ENCODE assay signal across 8 mouse cellular contexts in genomic region chr11:88552987-88553386, GRCm38 (mm10).
A peak's percentile ranks its signal among the peaks of the same experiment; 100 is the strongest.
DNase-seq lines count a peak whose midpoint lies in the region; ATAC-seq lines count a peak whose summit lies in the region.

No protein-coding gene starts in this region.

- no peaks in the 10 kb centered on the region for H3K9me3 ChIP-seq in forebrain, embryonic 12.5 days
- H3K9me3 ChIP-seq in heart, embryonic 16.5 days (replicated peaks; ENCODE audit: control insufficient read depth, low read length): no peaks in the 10 kb centered on the region
- no peaks in the 10 kb centered on the region for H3K9me3 ChIP-seq in liver, embryonic 13.5 days (replicated peaks)
- H3K9me3 ChIP-seq in neural tube, embryonic 14.5 days (ENCODE audit: control insufficient read depth, low read length): no peaks in the 10 kb centered on the region

- peak; percentile 43 to 45 for DNase-seq in B cell, adult 2 months
- peak; percentile 81 to 87 for DNase-seq in adrenal gland, postnatal 36 days
- DNase-seq in kidney, postnatal 25 days: peak; percentile 86 to 89
- peak; percentile 33 for DNase-seq in liver, embryonic 13.5 days
- DNase-seq in testis, postnatal 14 days (ENCODE audit: low spot score): peak; percentile 43

- 0 out of 2 replicates have a peak overlapping the region, but pooled peaks have one; percentile 21 for H3K9ac ChIP-seq in forebrain, embryonic 12.5 days
- H3K9ac ChIP-seq in heart, embryonic 16.5 days (ENCODE audit: low read length): peak overlapping the region; percentile 37; the same call in 1 of the 2 replicates
- H3K9ac ChIP-seq in liver, embryonic 13.5 days: peak overlapping the region; percentile 38
- no peak overlapping the region for H3K9ac ChIP-seq in neural tube, embryonic 14.5 days (replicated peaks; ENCODE audit: low read depth, low read length)

- H3K4me3 ChIP-seq in forebrain, embryonic 12.5 days (replicated peaks): no peak overlapping the region
- H3K4me3 ChIP-seq in heart, embryonic 16.5 days (ENCODE audit: low read length): no peak overlapping the region
- H3K4me3 ChIP-seq in liver, embryonic 13.5 days (replicated peaks): no peak overlapping the region
- H3K4me3 ChIP-seq in neural tube, embryonic 14.5 days (ENCODE audit: low read depth, low read length): no peak overlapping the region

- ATAC-seq in forebrain, embryonic 12.5 days (ENCODE audit: low FRiP score): no peak; the same call in 1 of the 2 replicates
- 0 out of 2 replicates have a peak, but pooled peaks have one; percentile 11 for ATAC-seq in heart, embryonic 16.5 days (replicated peaks; ENCODE audit: extremely low read depth, insufficient read depth, low FRiP score)
- 0 out of 2 replicates have a peak, but pooled peaks have one; percentile 16 for ATAC-seq in liver, embryonic 13.5 days (ENCODE audit: low read depth)
- ATAC-seq in neural tube, embryonic 14.5 days (ENCODE audit: low read depth): no peak

- H3K4me1 ChIP-seq in forebrain, embryonic 12.5 days: peaks cover 96% of the 10 kb centered on the region
- peaks cover 95% of the 10 kb centered on the region for H3K4me1 ChIP-seq in heart, embryonic 16.5 days (ENCODE audit: control insufficient read depth, insufficient read depth, low read length)
- H3K4me1 ChIP-seq in liver, embryonic 13.5 days (replicated peaks): peaks cover 79% of the 10 kb centered on the region
- peaks cover 69% of the 10 kb centered on the region for H3K4me1 ChIP-seq in neural tube, embryonic 14.5 days (ENCODE audit: control insufficient read depth, insufficient read depth, low read length)

- WGBS in forebrain, embryonic 12.5 days: 12% methylated on average over 8 of the region's 8 CpGs
- 21% methylated on average over 8 of the region's 8 CpGs for WGBS in heart, embryonic 16.5 days
- WGBS in liver, embryonic 13.5 days (ENCODE audit: insufficient replicate concordance): 61% methylated on average over 8 of the region's 8 CpGs
- 21% methylated on average over 8 of the region's 8 CpGs for WGBS in neural tube, embryonic 14.5 days

- H3K27ac ChIP-seq in forebrain, embryonic 12.5 days: peak overlapping the region; percentile 65
- peak overlapping the region; percentile 87 for H3K27ac ChIP-seq in heart, embryonic 16.5 days (ENCODE audit: low read length)
- peak overlapping the region; percentile 78 for H3K27ac ChIP-seq in liver, embryonic 13.5 days
- peak overlapping the region; percentile 44; the same call in 1 of the 2 replicates for H3K27ac ChIP-seq in neural tube, embryonic 14.5 days (ENCODE audit: low read depth, low read length)

- H3K36me3 ChIP-seq in forebrain, embryonic 12.5 days (replicated peaks): no peaks in the 10 kb centered on the region
- H3K36me3 ChIP-seq in heart, embryonic 16.5 days (ENCODE audit: control insufficient read depth, insufficient read depth): no peaks in the 10 kb centered on the region
- H3K36me3 ChIP-seq in liver, embryonic 13.5 days: no peaks in the 10 kb centered on the region
- H3K36me3 ChIP-seq in neural tube, embryonic 14.5 days (ENCODE audit: control insufficient read depth, insufficient read depth, low read length): no peaks in the 10 kb centered on the region

- H3K27me3 ChIP-seq in forebrain, embryonic 12.5 days: no peaks in the 10 kb centered on the region
- H3K27me3 ChIP-seq in heart, embryonic 16.5 days (ENCODE audit: control insufficient read depth, insufficient read depth, low read length): no peaks in the 10 kb centered on the region
- H3K27me3 ChIP-seq in liver, embryonic 13.5 days: no peaks in the 10 kb centered on the region
- H3K27me3 ChIP-seq in neural tube, embryonic 14.5 days (ENCODE audit: control insufficient read depth, insufficient read depth, low read length): no peaks in the 10 kb centered on the region

- no peak overlapping the region for H3K4me2 ChIP-seq in forebrain, embryonic 12.5 days
- H3K4me2 ChIP-seq in heart, embryonic 16.5 days (ENCODE audit: low read depth, low read length): no peak overlapping the region
- H3K4me2 ChIP-seq in liver, embryonic 13.5 days: peak overlapping the region; percentile 5; the same call in 1 of the 2 replicates
- H3K4me2 ChIP-seq in neural tube, embryonic 14.5 days (ENCODE audit: low read depth, low read length): no peak overlapping the region

Comparison
In these comparisons a context has a peak if more than half of its experiments do, and no peak if none do; other contexts are left out.
1. DNase-seq: peak in every context shown above with its lines; median percentile 88 in kidney, postnatal 25 days; 84 in adrenal gland, postnatal 36 days; 44 in B cell, adult 2 months; 43 in testis, postnatal 14 days; 33 in liver, embryonic 13.5 days.
2. ATAC-seq: peak in heart, embryonic 16.5 days (single experiment) and liver, embryonic 13.5 days (single experiment); none in forebrain, embryonic 12.5 days (single experiment) and neural tube, embryonic 14.5 days (single experiment).
3. Peak in every context shown above with its lines, with median percentiles within 50 percentile points of each other: H3K27ac ChIP-seq.